Mouse (Mus musculus) embryonic fibroblast, embryonic 13.5 days (primary cell): Measurements from ENCODE around the gene Dlg4.

Source experiments
- CTCF ChIP-seq: IDR thresholded peaks from 2 replicates; pipeline ENCODE4 v1.5.1; 2011; ENCODE audit warnings: mild to moderate bottlenecking, control low read depth, low read length, moderate library complexity, borderline replicate concordance; ENCODE audit not compliant: insufficient read depth
- POLR2A ChIP-seq: IDR thresholded peaks from 2 replicates; pipeline ENCODE4 v1.6.1; 2011; ENCODE audit warnings: low read depth, mild to moderate bottlenecking, control low read depth, low read length, moderate library complexity

DNA sequence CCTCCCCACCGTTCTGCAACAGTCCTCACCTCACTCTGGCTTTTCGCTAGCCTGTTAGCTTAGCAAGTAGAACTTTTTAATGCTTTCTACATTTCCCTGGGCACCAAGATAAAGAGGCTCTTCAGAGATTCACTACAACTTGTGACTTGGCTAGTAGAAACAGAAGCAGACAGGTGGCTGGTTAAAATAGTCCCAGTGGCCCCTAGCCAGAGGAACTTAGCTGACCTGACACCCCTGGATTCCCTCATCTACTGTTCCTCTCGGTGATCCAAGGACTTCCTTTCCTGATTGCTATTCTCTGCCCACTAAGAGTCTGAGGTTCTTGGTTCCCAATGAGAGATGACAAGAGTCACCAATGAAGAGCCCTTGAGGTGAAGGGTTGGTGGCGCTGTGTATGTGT, 33.4 kb upstream of the Dlg4 start:
- TF ChIP-seq CTCF, result no peak
- TF ChIP-seq POLR2A, result no peak
